Mouse (Mus musculus) cortical plate, adult 2 months (tissue): ENCODE measurements at regions not wholly inside any gene's neighbourhood (a gene's known extent, or its start where the extent isn't known, plus 50 kb on each side); places are given as distances from the start of the nearest gene placed in this dataset.

ENCODE experiments used
- CTCF ChIP-seq: fragments of 200-500 bp; IDR thresholded peaks from 2 replicates; pipeline ENCODE4 v1.5.1; 2011; ENCODE audit warnings: mild to moderate bottlenecking, control low read depth, low read length; ENCODE audit not compliant: insufficient read depth; ENCODE audit errors: extremely low read depth
- POLR2A ChIP-seq: fragments of 200-500 bp; IDR thresholded peaks from 2 replicates; pipeline ENCODE4 v1.6.1; 2011; ENCODE audit warnings: mild to moderate bottlenecking, low read length, control low read depth; ENCODE audit not compliant: insufficient read depth; ENCODE audit errors: extremely low read depth

- TF ChIP-seq CTCF = no peak
- no peak for TF ChIP-seq POLR2A
Observed at GRCm38 (mm10) chr19:49301364-49302091, 1095.7 kb downstream of the Sorcs3 start.
